In genomic region chr6:128036597-128036996, GRCm38 (mm10) we compare ENCODE assay signal across 11 mouse cellular contexts.
"Had no signal": no experiment of that assay in that cellular context is flagged by ENCODE, and none has a peak within 500 bp of the region (broad histone marks: within the 10 kb centered on the region; RNA-seq: fewer than 3 reads in every experiment).

No protein-coding gene starts in this region.

- H3K9me3 ChIP-seq: limb, embryonic 12.5 days; midbrain, embryonic 13.5 days; neural tube, embryonic 12.5 days had no signal

- H3K27ac ChIP-seq: kidney, postnatal 0 days; liver, embryonic 14.5 days; neural tube, embryonic 12.5 days; stomach, postnatal 0 days had no signal

- DNase-seq: layer of hippocampus, adult 9-11 months; layer of hippocampus, postnatal 36 days; lung, adult 18-20 months; thymus, adult 2 months; thymus, postnatal 25 days had no signal

- H3K9ac ChIP-seq: liver, embryonic 14.5 days had no signal

- H3K36me3 ChIP-seq: limb, embryonic 12.5 days; midbrain, embryonic 13.5 days; neural tube, embryonic 12.5 days had no signal
